Mouse (Mus musculus): ENCODE data around the gene Sun2. TPM values are rescaled to one million over a fixed set of nuclear protein-coding genes. Genes with fewer than 3 reads are reported as not detected.
A peak's percentile ranks its signal among the peaks of the same experiment; 100 is the strongest.

Gene Sun2
- polyA plus RNA-seq (2012; rRNA removed), result 31.5 and 31.9 TPM in 2 replicates

DNA sequence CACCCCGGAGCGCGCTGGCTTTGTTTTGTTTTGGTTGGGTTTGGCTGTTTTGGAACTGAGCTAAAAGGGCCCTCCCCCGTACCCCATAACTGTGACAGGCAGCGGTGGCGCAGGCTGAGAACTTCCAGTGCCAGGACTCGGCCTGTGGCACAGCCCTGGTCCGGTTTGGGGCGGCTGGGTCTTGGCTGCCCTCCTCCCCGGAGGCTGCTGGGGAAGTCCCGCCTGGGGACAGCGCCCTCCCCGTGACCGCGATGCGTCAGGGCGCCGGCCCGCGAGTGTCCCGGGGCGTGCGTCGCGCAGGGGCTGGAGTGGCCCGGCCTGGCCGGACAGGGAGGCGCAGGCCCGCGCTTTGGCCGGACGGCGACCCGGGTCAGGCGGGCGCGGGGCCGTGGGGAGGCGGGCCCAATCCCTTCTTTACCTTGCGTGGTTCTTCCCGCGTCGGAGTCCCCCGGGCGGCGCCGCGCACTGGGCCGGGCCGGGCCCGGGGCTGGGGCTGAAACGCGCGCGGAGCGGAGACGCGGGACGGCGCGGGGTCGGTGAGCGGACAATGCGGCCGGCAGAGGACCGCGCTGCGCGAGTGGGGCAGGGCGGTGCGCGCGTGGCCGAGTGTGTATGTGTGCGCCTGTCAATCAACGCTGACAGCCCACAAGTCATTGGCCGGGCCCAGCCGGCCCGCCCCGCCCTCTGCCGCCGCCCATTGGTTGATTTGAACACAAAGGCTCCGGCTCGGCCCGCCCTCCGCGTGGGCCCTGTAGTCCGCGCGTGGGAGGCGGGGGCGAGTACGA is at the start of gene Sun2:
Gene Sun2 (minus strand): TSS at position 616 of the 785 bp plus-strand sequence.
- under 1% methylated on average over 93 of the region's 93 CpGs for WGBS
- no peaks in the 10 kb centered on the region for H3K36me3 ChIP-seq (ENCODE audit: control insufficient read depth, insufficient read depth, low read length)
- peak within 1 kb of the TSS; percentile 79 for H3K27ac ChIP-seq (ENCODE audit: insufficient read depth, low read depth, low read length)
- peak; percentile 95 for DNase-seq
- H3K4me1 ChIP-seq (ENCODE audit: control insufficient read depth, insufficient read depth, low read length), result peaks cover 11% of the 10 kb centered on the region
- peak within 1 kb of the TSS; percentile 57 for H3K4me3 ChIP-seq (ENCODE audit: insufficient read depth, low read depth, low read length)
- H3K27me3 ChIP-seq (replicated peaks; ENCODE audit: control insufficient read depth, insufficient read depth, low read length), result no peaks in the 10 kb centered on the region
- TF ChIP-seq CTCF (conservative IDR thresholded peaks at IDR 0.05; ENCODE audit: insufficient read depth, insufficient read length, low read depth, low read length), result no peak
- TF ChIP-seq POLR2A (IDR thresholded peaks at IDR 0.05; ENCODE audit: low read depth, low read length), result peak; percentile 7

DNA sequence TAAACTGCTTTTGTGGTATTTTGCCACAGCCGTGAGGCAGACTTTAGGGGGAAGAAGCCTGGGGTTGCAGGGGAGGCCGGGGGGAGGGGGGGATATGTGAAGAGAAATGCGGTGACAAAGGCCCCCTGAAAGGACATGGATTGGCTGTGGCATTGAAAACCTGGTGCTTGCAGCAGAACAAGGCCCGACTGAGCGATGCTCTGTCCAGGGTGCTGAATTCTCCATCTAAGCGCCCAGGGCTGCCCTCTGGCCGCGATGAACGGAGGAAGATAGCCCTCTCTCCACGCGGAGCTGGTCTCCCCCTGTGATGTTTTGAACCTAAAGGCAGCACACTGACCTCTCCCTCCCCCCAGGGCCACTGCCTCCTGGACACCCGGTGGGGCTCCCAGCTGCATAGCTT is 49.2 kb upstream of the Sun2 start:
- Histone ChIP-seq H3K27me3 (replicated peaks; ENCODE audit: control insufficient read depth, insufficient read depth, low read length) (no peaks in the 10 kb centered on the region), H3K27ac (ENCODE audit: insufficient read depth, low read depth, low read length) (no peak overlapping the region), H3K4me1 (ENCODE audit: control insufficient read depth, insufficient read depth, low read length) (no peaks in the 10 kb centered on the region), H3K36me3 (ENCODE audit: control insufficient read depth, insufficient read depth, low read length) (no peaks in the 10 kb centered on the region), H3K4me3 (ENCODE audit: insufficient read depth, low read depth, low read length) (no peak overlapping the region)
- 3% methylated on average over 12 of the region's 12 CpGs for WGBS
- no peak for TF ChIP-seq CTCF (conservative IDR thresholded peaks at IDR 0.05; ENCODE audit: insufficient read depth, insufficient read length, low read depth, low read length)
- TF ChIP-seq POLR2A (IDR thresholded peaks at IDR 0.05; ENCODE audit: low read depth, low read length), result no peak
- peak; percentile 46 for DNase-seq

DNA sequence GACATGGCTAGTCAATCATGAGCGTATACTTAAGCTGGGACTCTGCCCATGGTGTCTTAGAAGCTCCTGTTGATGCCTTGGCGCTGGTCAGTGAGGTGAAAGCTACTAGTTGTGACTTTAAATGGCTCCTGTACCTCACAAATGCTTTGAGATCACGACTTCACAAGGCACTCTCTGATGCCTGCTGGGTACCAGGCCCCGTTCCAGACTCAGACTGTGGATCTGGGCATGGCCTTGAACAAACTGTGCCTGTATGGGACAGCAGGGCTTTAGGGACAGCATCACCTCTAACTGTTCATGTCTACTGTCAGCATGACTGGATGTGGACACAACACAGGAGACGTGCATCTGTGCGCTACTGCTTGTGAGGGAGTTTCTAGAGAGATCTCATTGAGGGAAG is 48.6 kb upstream of the Sun2 start:
- WGBS, result 83% methylated on average over 6 of the region's 6 CpGs
- H3K27ac ChIP-seq (ENCODE audit: insufficient read depth, low read depth, low read length), result no peak overlapping the region
- no peaks in the 10 kb centered on the region for H3K36me3 ChIP-seq (ENCODE audit: control insufficient read depth, insufficient read depth, low read length)
- no peak overlapping the region for H3K4me3 ChIP-seq (ENCODE audit: insufficient read depth, low read depth, low read length)
- no peak for DNase-seq
- H3K4me1 ChIP-seq (ENCODE audit: control insufficient read depth, insufficient read depth, low read length), result no peaks in the 10 kb centered on the region
- TF ChIP-seq POLR2A (IDR thresholded peaks at IDR 0.05; ENCODE audit: low read depth, low read length) (no peak), CTCF (conservative IDR thresholded peaks at IDR 0.05; ENCODE audit: insufficient read depth, insufficient read length, low read depth, low read length) (no peak)
- H3K27me3 ChIP-seq (replicated peaks; ENCODE audit: control insufficient read depth, insufficient read depth, low read length), result no peaks in the 10 kb centered on the region

DNA sequence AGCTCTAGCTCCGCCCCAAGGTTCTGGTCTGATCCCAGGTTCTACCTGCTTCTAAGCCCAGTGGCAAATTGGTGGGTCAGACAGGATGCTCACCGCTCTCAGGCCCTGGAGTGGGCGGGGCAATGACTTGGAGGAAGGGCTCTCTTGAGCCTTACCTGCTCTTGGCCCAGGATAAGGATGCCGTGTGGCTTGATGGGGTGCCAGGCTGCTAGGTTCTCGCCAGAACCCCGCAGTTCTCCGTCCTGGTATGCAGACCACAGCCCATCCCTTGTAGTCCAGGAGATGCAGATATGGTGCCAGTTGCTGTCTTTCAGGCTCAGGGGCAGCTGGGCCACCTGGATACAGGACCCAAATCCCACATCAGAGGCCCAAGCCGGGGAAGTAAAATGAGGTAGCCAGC is 47.8 kb upstream of the Sun2 start:
- no peak overlapping the region for H3K27ac ChIP-seq (ENCODE audit: insufficient read depth, low read depth, low read length)
- no peaks in the 10 kb centered on the region for H3K36me3 ChIP-seq (ENCODE audit: control insufficient read depth, insufficient read depth, low read length)
- no peaks in the 10 kb centered on the region for H3K4me1 ChIP-seq (ENCODE audit: control insufficient read depth, insufficient read depth, low read length)
- H3K4me3 ChIP-seq (ENCODE audit: insufficient read depth, low read depth, low read length), result no peak overlapping the region
- DNase-seq, result no peak
- TF ChIP-seq POLR2A (IDR thresholded peaks at IDR 0.05; ENCODE audit: low read depth, low read length) (no peak), CTCF (conservative IDR thresholded peaks at IDR 0.05; ENCODE audit: insufficient read depth, insufficient read length, low read depth, low read length) (no peak)
- H3K27me3 ChIP-seq (replicated peaks; ENCODE audit: control insufficient read depth, insufficient read depth, low read length), result no peaks in the 10 kb centered on the region
- WGBS, result 57% methylated on average over 8 of the region's 8 CpGs

DNA sequence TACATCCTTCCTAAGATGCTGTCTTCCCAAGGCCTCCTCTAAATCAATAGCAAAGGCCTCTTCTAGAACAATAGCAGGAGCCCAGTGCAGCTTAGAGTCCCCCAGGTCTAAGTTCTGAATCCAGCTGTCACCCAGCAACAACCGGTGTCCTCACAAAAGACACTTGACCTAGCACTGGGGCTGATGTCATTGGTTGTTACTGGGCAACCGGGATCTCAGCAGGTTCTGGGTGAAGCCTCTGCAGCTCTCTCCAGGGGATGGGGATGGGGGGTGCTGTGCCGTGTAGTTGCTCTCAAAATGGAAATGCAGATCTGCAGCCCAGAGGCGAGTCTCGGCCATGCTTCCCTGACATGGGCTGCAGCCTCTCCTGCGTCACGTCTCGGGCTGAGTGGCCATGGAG is 45.5 kb upstream of the Sun2 start:
- 71% methylated on average over 8 of the region's 8 CpGs for WGBS
- TF ChIP-seq POLR2A (IDR thresholded peaks at IDR 0.05; ENCODE audit: low read depth, low read length) (no peak), CTCF (conservative IDR thresholded peaks at IDR 0.05; ENCODE audit: insufficient read depth, insufficient read length, low read depth, low read length) (no peak)
- no peak for DNase-seq
- Histone ChIP-seq H3K27ac (ENCODE audit: insufficient read depth, low read depth, low read length) (no peak overlapping the region), H3K4me1 (ENCODE audit: control insufficient read depth, insufficient read depth, low read length) (no peaks in the 10 kb centered on the region), H3K36me3 (ENCODE audit: control insufficient read depth, insufficient read depth, low read length) (no peaks in the 10 kb centered on the region), H3K27me3 (replicated peaks; ENCODE audit: control insufficient read depth, insufficient read depth, low read length) (no peaks in the 10 kb centered on the region), H3K4me3 (ENCODE audit: insufficient read depth, low read depth, low read length) (no peak overlapping the region)

DNA sequence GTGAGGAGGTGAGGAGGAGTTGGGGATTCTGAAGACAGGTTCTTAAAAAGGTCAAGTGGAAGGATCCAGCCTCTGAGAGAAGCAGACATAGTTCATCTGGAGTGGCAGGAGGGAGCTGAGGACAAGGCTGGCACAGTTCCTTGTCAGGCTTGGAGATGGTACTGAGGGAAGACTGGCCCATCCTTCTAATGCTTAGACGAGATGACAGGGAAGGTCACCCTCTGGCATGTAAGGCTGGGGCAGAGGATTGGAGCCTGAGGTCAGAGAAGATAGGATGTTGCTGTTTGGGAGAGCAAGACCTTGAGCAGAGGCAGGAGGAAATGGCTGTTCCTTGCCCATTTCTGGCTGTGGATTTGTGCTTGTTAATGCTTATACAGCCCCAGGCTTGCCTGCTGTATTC is 42.7 kb upstream of the Sun2 start:
- Histone ChIP-seq H3K36me3 (ENCODE audit: control insufficient read depth, insufficient read depth, low read length) (no peaks in the 10 kb centered on the region), H3K4me1 (ENCODE audit: control insufficient read depth, insufficient read depth, low read length) (no peaks in the 10 kb centered on the region), H3K27me3 (replicated peaks; ENCODE audit: control insufficient read depth, insufficient read depth, low read length) (no peaks in the 10 kb centered on the region), H3K4me3 (ENCODE audit: insufficient read depth, low read depth, low read length) (no peak overlapping the region), H3K27ac (ENCODE audit: insufficient read depth, low read depth, low read length) (no peak overlapping the region)
- TF ChIP-seq POLR2A (IDR thresholded peaks at IDR 0.05; ENCODE audit: low read depth, low read length), result no peak
- no peak for TF ChIP-seq CTCF (conservative IDR thresholded peaks at IDR 0.05; ENCODE audit: insufficient read depth, insufficient read length, low read depth, low read length)
- no peak for DNase-seq
- 44% methylated on average over 1 of the region's 1 CpGs for WGBS

DNA sequence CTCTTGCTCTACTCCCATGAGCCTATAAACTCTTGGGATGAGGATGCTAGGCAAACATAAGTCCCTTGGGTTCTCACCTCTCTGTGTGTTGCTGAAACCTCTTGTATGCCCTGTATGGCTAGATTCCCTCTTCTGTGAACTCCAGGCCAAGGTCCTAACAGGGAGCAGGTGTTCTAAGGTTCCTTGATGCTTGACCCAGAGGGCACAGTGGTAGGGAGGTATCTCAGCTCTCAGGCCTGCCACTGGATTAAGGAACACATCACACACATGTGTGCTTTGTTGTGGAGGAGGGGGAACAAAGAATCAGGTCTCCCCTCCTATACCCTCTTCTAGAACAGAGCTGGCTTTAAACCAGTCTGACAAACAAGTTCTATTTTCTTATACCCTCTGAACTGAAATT is 35.4 kb upstream of the Sun2 start, which contains the start of gene Dnal4:
Gene Dnal4 (minus strand): TSS at position 101 of the 400 bp plus-strand sequence.
- no peaks in the 10 kb centered on the region for H3K27me3 ChIP-seq (replicated peaks; ENCODE audit: control insufficient read depth, insufficient read depth, low read length)

More for the DNA sequence above, 35.4 kb upstream of the Sun2 start, which contains the start of gene Dnal4:
- no peak for TF ChIP-seq CTCF (conservative IDR thresholded peaks at IDR 0.05; ENCODE audit: insufficient read depth, insufficient read length, low read depth, low read length)
- TF ChIP-seq POLR2A (IDR thresholded peaks at IDR 0.05; ENCODE audit: low read depth, low read length), result no peak
- DNase-seq, result no peak
- Histone ChIP-seq H3K4me1 (ENCODE audit: control insufficient read depth, insufficient read depth, low read length) (peaks cover 5% of the 10 kb centered on the region), H3K36me3 (ENCODE audit: control insufficient read depth, insufficient read depth, low read length) (no peaks in the 10 kb centered on the region), H3K27ac (ENCODE audit: insufficient read depth, low read depth, low read length) (no peak within 1 kb of the TSS), H3K4me3 (ENCODE audit: insufficient read depth, low read depth, low read length) (no peak within 1 kb of the TSS)
